Mouse (Mus musculus): ENCODE results near the gene Tex14. TPM values are rescaled to one million over a fixed set of nuclear protein-coding genes. Genes with fewer than 3 reads are reported as not detected.
"Not testable (repeated sequence)": the region's sequence is repeated elsewhere in the genome, so short reads cannot be mapped to it uniquely, and the experiment has no call there.

Gene Tex14
- total RNA-seq, 2 experiments from 2014 or later = 0.07 to 0.15 TPM

GRCm38 (mm10) chr11:87448476-87449199, 43.8 kb downstream of the Tex14 start:
- DNase-seq = peak; percentile 38 to 51

- no peak for DNase-seq
These were observed 44.3 kb downstream of the Tex14 start for GRCm38 (mm10) chr11:87449200-87449547.

- DNase-seq = not testable (repeated sequence)
These were observed 45.0 kb downstream of the Tex14 start for GRCm38 (mm10) chr11:87449847-87450246.

- DNase-seq = not testable (repeated sequence)
These were observed 47.9 kb downstream of the Tex14 start for GRCm38 (mm10) chr11:87452779-87453178.

GRCm38 (mm10) chr11:87453216-87454034, 48.6 kb downstream of the Tex14 start:
- no peak for DNase-seq

GRCm38 (mm10) chr11:87454035-87454690, 49.3 kb downstream of the Tex14 start:
- no peak for DNase-seq

GRCm38 (mm10) chr11:87455573-87455972, 50.7 kb downstream of the Tex14 start:
- DNase-seq = no peak

GRCm38 (mm10) chr11:87455984-87456383, 51.1 kb downstream of the Tex14 start:
- DNase-seq = no peak

- DNase-seq = no peak
These were observed 55.7 kb downstream of the Tex14 start for GRCm38 (mm10) chr11:87460566-87460965.

- DNase-seq = peak; percentile 86 to 94
These were observed 57.1 kb downstream of the Tex14 start for GRCm38 (mm10) chr11:87461780-87462460.

GRCm38 (mm10) chr11:87462461-87463242, 57.8 kb downstream of the Tex14 start:
- DNase-seq = peak; percentile 39 to 56

GRCm38 (mm10) chr11:87463243-87463540, 58.3 kb downstream of the Tex14 start:
- DNase-seq = no peak

GRCm38 (mm10) chr11:87463792-87464430, 59.0 kb downstream of the Tex14 start:
- DNase-seq = not testable (repeated sequence)

- no peak for DNase-seq
These were observed 61.2 kb downstream of the Tex14 start for GRCm38 (mm10) chr11:87465990-87466593.

GRCm38 (mm10) chr11:87467491-87468277, 62.8 kb downstream of the Tex14 start:
- DNase-seq = no peak

- DNase-seq = no peak
These were observed 63.4 kb downstream of the Tex14 start for GRCm38 (mm10) chr11:87468278-87468655.

- no peak for DNase-seq
These were observed 63.9 kb downstream of the Tex14 start for GRCm38 (mm10) chr11:87468706-87469315.

GRCm38 (mm10) chr11:87470807-87471698, 66.2 kb downstream of the Tex14 start:
- DNase-seq = peak; percentile 83 to 85

GRCm38 (mm10) chr11:87471699-87471997, 66.8 kb downstream of the Tex14 start:
- not testable (repeated sequence) for DNase-seq
